Mouse (Mus musculus): ENCODE results near the gene Frs3. TPM values are rescaled to one million over a fixed set of nuclear protein-coding genes. Genes with fewer than 3 reads are reported as not detected.

Gene Frs3
- total and polyA plus RNA-seq, 2 experiments from 2014 or later = 58.8 to 143 TPM

- Histone ChIP-seq H3K9ac (replicated peaks; ENCODE audit: low read length) (no peak overlapping the region), H3K27me3 (ENCODE audit: insufficient read depth, low read length) (no peaks in the 10 kb centered on the region), H3K4me3 (ENCODE audit: low read length) (no peak overlapping the region), H3K27ac (no peak overlapping the region), H3K9me3 (ENCODE audit: low read length) (no peaks in the 10 kb centered on the region), H3K36me3 (ENCODE audit: insufficient read depth, low read length) (no peaks in the 10 kb centered on the region), H3K4me1 (ENCODE audit: insufficient read depth, low read length) (no peaks in the 10 kb centered on the region), H3K4me2 (ENCODE audit: low read depth, low read length) (no peak overlapping the region)
- 64% methylated on average over 14 of the region's 14 CpGs for WGBS
- TF ChIP-seq CTCF (IDR thresholded peaks at IDR 0.05; ENCODE audit: low read depth) = no peak
- no peak for DNase-seq (ENCODE audit: low spot score)
- ATAC-seq = no peak
These were observed 60.1 kb downstream of the Frs3 start for GRCm38 (mm10) chr17:47748791-47749553.

GRCm38 (mm10) chr17:47749626-47750025 is 60.8 kb downstream of the Frs3 start:
- Histone ChIP-seq H3K27ac (no peak overlapping the region), H3K9me3 (ENCODE audit: low read length) (no peaks in the 10 kb centered on the region), H3K4me3 (ENCODE audit: low read length) (no peak overlapping the region), H3K36me3 (ENCODE audit: insufficient read depth, low read length) (no peaks in the 10 kb centered on the region), H3K9ac (replicated peaks; ENCODE audit: low read length) (no peak overlapping the region), H3K27me3 (ENCODE audit: insufficient read depth, low read length) (no peaks in the 10 kb centered on the region), H3K4me1 (ENCODE audit: insufficient read depth, low read length) (no peaks in the 10 kb centered on the region), H3K4me2 (ENCODE audit: low read depth, low read length) (no peak overlapping the region)
- TF ChIP-seq CTCF (IDR thresholded peaks at IDR 0.05; ENCODE audit: low read depth) = no peak
- WGBS = 83% methylated on average over 3 of the region's 3 CpGs
- DNase-seq (ENCODE audit: low spot score) (no peak), ATAC-seq (no peak)

GRCm38 (mm10) chr17:47750101-47750500 is 61.3 kb downstream of the Frs3 start:
- ATAC-seq (no peak), DNase-seq (ENCODE audit: low spot score) (no peak)
- no peaks in the 10 kb centered on the region for H3K4me1 ChIP-seq (ENCODE audit: insufficient read depth, low read length)
- no peak overlapping the region for H3K27ac ChIP-seq
- H3K27me3 ChIP-seq (ENCODE audit: insufficient read depth, low read length) = no peaks in the 10 kb centered on the region
- H3K9ac ChIP-seq (replicated peaks; ENCODE audit: low read length) = no peak overlapping the region
- no peak overlapping the region for H3K4me2 ChIP-seq (ENCODE audit: low read depth, low read length)
- H3K9me3 ChIP-seq (ENCODE audit: low read length) = no peaks in the 10 kb centered on the region
- 51% methylated on average over 6 of the region's 6 CpGs for WGBS
- no peaks in the 10 kb centered on the region for H3K36me3 ChIP-seq (ENCODE audit: insufficient read depth, low read length)
- H3K4me3 ChIP-seq (ENCODE audit: low read length) = no peak overlapping the region
- TF ChIP-seq CTCF (IDR thresholded peaks at IDR 0.05; ENCODE audit: low read depth) = no peak

- Histone ChIP-seq H3K36me3 (ENCODE audit: insufficient read depth, low read length) (no peaks in the 10 kb centered on the region), H3K4me3 (ENCODE audit: low read length) (no peak overlapping the region), H3K27me3 (ENCODE audit: insufficient read depth, low read length) (no peaks in the 10 kb centered on the region), H3K9me3 (ENCODE audit: low read length) (no peaks in the 10 kb centered on the region), H3K27ac (no peak overlapping the region), H3K9ac (replicated peaks; ENCODE audit: low read length) (no peak overlapping the region), H3K4me1 (ENCODE audit: insufficient read depth, low read length) (no peaks in the 10 kb centered on the region), H3K4me2 (ENCODE audit: low read depth, low read length) (no peak overlapping the region)
- peak; percentile 19 for TF ChIP-seq CTCF (IDR thresholded peaks at IDR 0.05; ENCODE audit: low read depth)
- ATAC-seq = no peak
- no peak for DNase-seq (ENCODE audit: low spot score)
- 76% methylated on average over 5 of the region's 5 CpGs for WGBS
These were observed 63.0 kb downstream of the Frs3 start for GRCm38 (mm10) chr17:47751811-47752210.

GRCm38 (mm10) chr17:47753130-47753775 is 64.4 kb downstream of the Frs3 start:
- WGBS = 90% methylated on average over 8 of the region's 8 CpGs
- no peaks in the 10 kb centered on the region for H3K36me3 ChIP-seq (ENCODE audit: insufficient read depth, low read length)
- H3K27me3 ChIP-seq (ENCODE audit: insufficient read depth, low read length) = no peaks in the 10 kb centered on the region
- DNase-seq (ENCODE audit: low spot score) = no peak
- no peak for ATAC-seq
- no peak overlapping the region for H3K27ac ChIP-seq
- no peak overlapping the region for H3K4me2 ChIP-seq (ENCODE audit: low read depth, low read length)
- TF ChIP-seq CTCF (IDR thresholded peaks at IDR 0.05; ENCODE audit: low read depth) = no peak
- H3K4me3 ChIP-seq (ENCODE audit: low read length) = no peak overlapping the region
- no peaks in the 10 kb centered on the region for H3K9me3 ChIP-seq (ENCODE audit: low read length)
- H3K4me1 ChIP-seq (ENCODE audit: insufficient read depth, low read length) = no peaks in the 10 kb centered on the region
- H3K9ac ChIP-seq (replicated peaks; ENCODE audit: low read length) = no peak overlapping the region

Other genes starting within 250 kb of the Frs3 start
- gene Taf8, start 186.7 kb upstream of the Frs3 start, total RNA-seq (2014; rRNA removed) = 17.9 and 22.2 TPM in 2 replicates
- gene Taf8, start 186.7 kb upstream of the Frs3 start, polyA plus RNA-seq (2015; fragmentation: Nextera tagmentation; extraction: Ambion mirVana) = 11.8 and 12.3 TPM in 2 replicates
- 55.0 and 63.4 TPM in 2 replicates for gene Ccnd3, start 184.0 kb upstream of the Frs3 start, total RNA-seq (2014; rRNA removed)
- gene Ccnd3, start 184.0 kb upstream of the Frs3 start, polyA plus RNA-seq (2015; fragmentation: Nextera tagmentation; extraction: Ambion mirVana) = 69.3 and 71.5 TPM in 2 replicates
- 20.2 and 25.7 TPM in 2 replicates for gene Bysl, start 77.5 kb upstream of the Frs3 start, total RNA-seq (2014; rRNA removed)
- gene Bysl, start 77.5 kb upstream of the Frs3 start, polyA plus RNA-seq (2015; fragmentation: Nextera tagmentation; extraction: Ambion mirVana) = 25.3 and 27.1 TPM in 2 replicates
- gene Med20, start 77.4 kb upstream of the Frs3 start, total RNA-seq (2014; rRNA removed) = 27.9 and 40.9 TPM in 2 replicates
- gene Med20, start 77.4 kb upstream of the Frs3 start, polyA plus RNA-seq (2015; fragmentation: Nextera tagmentation; extraction: Ambion mirVana) = 27.3 and 27.9 TPM in 2 replicates
- 4.6 and 4.8 TPM in 2 replicates for gene Gm20517, start 77.4 kb upstream of the Frs3 start, total RNA-seq (2014; rRNA removed)
- gene Gm20517, start 77.4 kb upstream of the Frs3 start, polyA plus RNA-seq (2015; fragmentation: Nextera tagmentation; extraction: Ambion mirVana) = 1.2 and 1.6 TPM in 2 replicates
- 20.7 and 25.5 TPM in 2 replicates for gene Usp49, start 58.3 kb upstream of the Frs3 start, total RNA-seq (2014; rRNA removed)
- 4.2 and 4.9 TPM in 2 replicates for gene Usp49, start 58.3 kb upstream of the Frs3 start, polyA plus RNA-seq (2015; fragmentation: Nextera tagmentation; extraction: Ambion mirVana)
- 158 and 198 TPM in 2 replicates for gene Tomm6, start 644 bp upstream of the Frs3 start, total RNA-seq (2014; rRNA removed)
- 343 and 371 TPM in 2 replicates for gene Tomm6, start 644 bp upstream of the Frs3 start, polyA plus RNA-seq (2015; fragmentation: Nextera tagmentation; extraction: Ambion mirVana)
- 5.5 and 8.3 TPM in 2 replicates for gene Gm21981, start 5.4 kb downstream of the Frs3 start, total RNA-seq (2014; rRNA removed)
- 0.79 and 0.85 TPM in 2 replicates for gene Gm21981, start 5.4 kb downstream of the Frs3 start, polyA plus RNA-seq (2015; fragmentation: Nextera tagmentation; extraction: Ambion mirVana)
- gene Prickle4, start 5.7 kb downstream of the Frs3 start, total RNA-seq (2014; rRNA removed) = 2.2 TPM in 1 of 2 replicates, not detected in the other
- 1.5 and 1.8 TPM in 2 replicates for gene Prickle4, start 5.7 kb downstream of the Frs3 start, polyA plus RNA-seq (2015; fragmentation: Nextera tagmentation; extraction: Ambion mirVana)
- 0.21 TPM in 1 of 2 replicates, not detected in the other for gene Pgc, start 37.8 kb downstream of the Frs3 start, total RNA-seq (2014; rRNA removed)
- 0.14 and 0.42 TPM in 2 replicates for gene Pgc, start 37.8 kb downstream of the Frs3 start, polyA plus RNA-seq (2015; fragmentation: Nextera tagmentation; extraction: Ambion mirVana)
- gene Tfeb, start 48.0 kb downstream of the Frs3 start, total RNA-seq (2014; rRNA removed) = 10.0 and 13.2 TPM in 2 replicates
- 6.6 TPM in 2 replicates for gene Tfeb, start 48.0 kb downstream of the Frs3 start, polyA plus RNA-seq (2015; fragmentation: Nextera tagmentation; extraction: Ambion mirVana)
- gene Mdfi, start 145.7 kb downstream of the Frs3 start, total RNA-seq (2014; rRNA removed) = 14.7 and 38.7 TPM in 2 replicates
- gene Mdfi, start 145.7 kb downstream of the Frs3 start, polyA plus RNA-seq (2015; fragmentation: Nextera tagmentation; extraction: Ambion mirVana) = 2.6 TPM in 2 replicates
- 109 and 128 TPM in 2 replicates for gene Foxp4, start 235.6 kb downstream of the Frs3 start, total RNA-seq (2014; rRNA removed)
- 29.3 and 31.3 TPM in 2 replicates for gene Foxp4, start 235.6 kb downstream of the Frs3 start, polyA plus RNA-seq (2015; fragmentation: Nextera tagmentation; extraction: Ambion mirVana)

All from hindbrain, postnatal 0 days (tissue).